Mouse (Mus musculus) liver, adult 2 months (tissue): ENCODE results near the gene Esp15.

Source experiments
- CTCF ChIP-seq: fragments of 200-500 bp; IDR thresholded peaks from 2 replicates; pipeline ENCODE4 v1.5.1; 2011; ENCODE audit warnings: low read depth, low read length, control low read depth
- POLR2A ChIP-seq: fragments of 200-500 bp; IDR thresholded peaks from 2 replicates; pipeline ENCODE4 v1.6.1; 2011; ENCODE audit warnings: low read length, control low read depth; ENCODE audit not compliant: insufficient read depth; ENCODE audit errors: extremely low read depth

DNA sequence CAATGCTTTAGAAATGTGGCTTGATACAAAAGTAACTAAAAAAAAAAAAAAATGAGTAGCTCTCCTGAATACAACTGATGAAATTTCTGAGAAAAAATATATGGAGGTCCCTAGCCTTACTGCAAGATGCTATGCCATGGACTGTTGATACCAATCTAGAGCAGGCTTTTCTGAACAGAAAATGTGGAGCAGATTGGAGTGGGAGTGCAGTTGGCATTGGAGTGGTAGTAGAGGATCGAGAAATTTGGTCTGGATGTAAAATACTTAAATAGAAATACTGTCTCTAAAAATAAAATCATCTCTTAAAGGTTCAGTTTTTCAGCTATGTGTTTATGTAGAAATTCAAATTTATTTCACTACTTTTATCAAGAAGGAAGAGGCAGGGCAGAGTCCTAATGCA lies 49.2 kb upstream of the Esp15 start:
- TF ChIP-seq POLR2A (no peak), CTCF (no peak)
